Mouse (Mus musculus) spleen, adult 2 months (tissue): Measurements from ENCODE around the gene Iqcb1. TPM values are rescaled to one million over a fixed set of nuclear protein-coding genes. Genes with fewer than 3 reads are reported as not detected.

Experiments used
- DNase-seq, 2 experiments: peaks; one replicate each; pipeline versions ENCODE4 v3.0.0 to v3.0.0-alpha.2; 2012 to 2021; ENCODE audit warnings: low spot score in 2 of 2, low read depth in 1 of 2
- H3K27ac ChIP-seq: fragments of 200-500 bp; 2 replicates; pipeline ENCODE4 v1.5.1; 2012; ENCODE audit warnings: low read length, inconsistent platforms; ENCODE audit not compliant: insufficient read depth
- H3K27me3 ChIP-seq: fragments of 200-500 bp; 2 replicates; pipeline ENCODE4 v1.6.1; 2012; ENCODE audit warnings: mild to moderate bottlenecking, moderate library complexity, low read length, inconsistent platforms; ENCODE audit not compliant: control insufficient read depth, insufficient read depth
- H3K36me3 ChIP-seq: fragments of 200-500 bp; 2 replicates; pipeline ENCODE4 v1.6.1; 2012; ENCODE audit warnings: mild to moderate bottlenecking, low read length, inconsistent platforms; ENCODE audit not compliant: control insufficient read depth, insufficient read depth
- H3K4me1 ChIP-seq: fragments of 200-500 bp; 2 replicates; pipeline ENCODE4 v1.6.1; 2011; ENCODE audit warnings: inconsistent platforms; ENCODE audit not compliant: control insufficient read depth, insufficient read depth, insufficient read length
- H3K4me3 ChIP-seq: fragments of 200-500 bp; 2 replicates; pipeline ENCODE4 v1.5.1; 2011; ENCODE audit warnings: mild to moderate bottlenecking, inconsistent platforms; ENCODE audit not compliant: insufficient read depth, insufficient read length; ENCODE audit errors: extremely low read depth
- CTCF ChIP-seq: fragments of 200-500 bp; IDR thresholded peaks from 2 replicates; pipeline ENCODE4 v1.5.1; 2011; ENCODE audit warnings: mild to moderate bottlenecking, inconsistent platforms; ENCODE audit not compliant: insufficient read depth, insufficient read length, insufficient replicate concordance; ENCODE audit errors: extremely low read depth
- POLR2A ChIP-seq: fragments of 200-500 bp; IDR thresholded peaks from 2 replicates; pipeline ENCODE4 v1.6.1; 2011; ENCODE audit warnings: low read depth, low read length, inconsistent platforms
- WGBS: fragments of 180-500 bp; shearing (Covaris S2); methylation state at CpG from one replicate; pipeline ENCODE4 v1.1.7; 2018; 5-methylcytosine and 5-hydroxymethylcytosine counted together
- polyA plus RNA-seq: library from polyadenylated mRNA; depleted of rRNA; stranded (reverse); fragments of >200 nt; gene quantifications from 2 replicates; pipeline ENCODE4 v1.2.3, GENCODE M21; 2012; rRNA removed

Iqcb1 gene
- polyA plus RNA-seq, 1 experiment, result 1.1 TPM

DNA sequence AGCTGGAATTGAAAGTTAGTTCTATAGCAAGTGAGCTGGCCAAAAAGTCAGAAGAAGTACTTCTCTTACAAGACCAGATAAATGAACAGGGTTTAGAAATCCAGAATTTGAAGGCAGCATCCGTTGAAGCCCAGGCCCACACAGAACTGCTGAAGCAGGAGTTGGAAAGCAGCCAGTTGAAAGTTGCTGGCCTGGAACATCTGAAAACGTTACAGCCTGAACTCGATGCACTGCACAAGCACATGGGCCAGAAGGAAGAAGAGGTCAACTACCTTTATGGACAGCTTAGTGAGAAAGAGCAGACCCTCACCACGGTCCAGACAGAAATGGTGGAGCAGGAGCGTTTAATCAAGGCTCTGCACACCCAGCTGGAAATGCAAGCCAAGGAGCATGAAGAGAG lies 86.0 kb downstream of the Iqcb1 start:
- Histone ChIP-seq H3K4me1 (no peaks in the 10 kb centered on the region; the same call in 1 of the 2 replicates), H3K4me3 (no peak overlapping the region), H3K36me3 (peaks cover 21% of the 10 kb centered on the region), H3K27ac (no peak overlapping the region), H3K27me3 (no peaks in the 10 kb centered on the region)
- 59% methylated on average over 5 of the region's 5 CpGs for WGBS
- DNase-seq, result no peak
- TF ChIP-seq CTCF, result no peak
- TF ChIP-seq POLR2A, result no peak

DNA sequence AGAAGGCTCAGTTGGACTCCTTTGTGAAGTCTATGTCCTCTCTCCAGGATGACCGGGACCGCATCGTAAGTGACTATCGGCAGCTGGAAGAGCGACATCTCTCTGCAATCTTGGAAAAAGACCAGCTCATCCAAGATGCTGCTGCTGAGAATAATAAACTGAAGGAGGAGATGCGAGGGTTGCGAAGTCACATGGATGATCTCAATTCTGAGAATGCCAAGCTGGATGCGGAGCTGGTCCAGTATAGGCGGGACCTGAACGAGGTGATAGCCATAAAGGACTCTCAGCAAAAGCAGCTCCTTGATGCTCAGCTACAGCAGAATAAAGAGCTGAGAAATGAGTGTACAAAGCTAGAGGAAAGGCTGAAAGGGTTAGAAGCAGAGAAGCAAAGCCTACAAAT lies 90.3 kb downstream of the Iqcb1 start:
- H3K36me3 ChIP-seq, result peaks cover 20% of the 10 kb centered on the region
- TF ChIP-seq POLR2A (no peak), CTCF (no peak)
- whole genome bisulfite sequencing, result 96% methylated on average over 10 of the region's 10 CpGs
- no peak overlapping the region for H3K27ac ChIP-seq
- H3K4me3 ChIP-seq, result no peak overlapping the region
- no peaks in the 10 kb centered on the region; the same call in 1 of the 2 replicates for H3K4me1 ChIP-seq
- DNase-seq, result no peak
- no peaks in the 10 kb centered on the region for H3K27me3 ChIP-seq

DNA sequence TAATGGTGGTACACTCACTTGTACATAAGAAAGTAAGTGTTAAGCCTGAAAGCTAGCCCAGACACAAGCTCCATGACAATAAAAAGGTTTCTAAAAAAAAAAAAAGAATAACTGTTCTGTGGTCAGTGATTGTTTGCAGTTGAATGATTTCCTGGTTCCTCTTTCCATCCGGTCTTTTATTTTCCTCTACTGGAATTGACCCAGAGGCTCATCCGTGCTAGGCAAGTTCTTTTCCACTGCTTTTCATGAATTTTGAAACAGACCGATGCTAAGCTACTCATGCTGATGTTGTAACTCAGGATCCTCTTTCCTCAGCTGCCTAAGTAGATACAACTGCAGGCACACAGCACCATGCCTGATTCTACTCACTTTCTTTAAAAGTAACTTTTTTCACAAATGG lies 92.2 kb downstream of the Iqcb1 start:
- DNase-seq, result no peak
- H3K27me3 ChIP-seq, result no peaks in the 10 kb centered on the region
- H3K4me3 ChIP-seq, result no peak overlapping the region
- 28% methylated on average over 3 of the region's 3 CpGs for WGBS
- H3K27ac ChIP-seq, result no peak overlapping the region
- TF ChIP-seq CTCF (no peak), POLR2A (no peak)
- no peaks in the 10 kb centered on the region; the same call in 1 of the 2 replicates for H3K4me1 ChIP-seq
- peaks cover 21% of the 10 kb centered on the region for H3K36me3 ChIP-seq

DNA sequence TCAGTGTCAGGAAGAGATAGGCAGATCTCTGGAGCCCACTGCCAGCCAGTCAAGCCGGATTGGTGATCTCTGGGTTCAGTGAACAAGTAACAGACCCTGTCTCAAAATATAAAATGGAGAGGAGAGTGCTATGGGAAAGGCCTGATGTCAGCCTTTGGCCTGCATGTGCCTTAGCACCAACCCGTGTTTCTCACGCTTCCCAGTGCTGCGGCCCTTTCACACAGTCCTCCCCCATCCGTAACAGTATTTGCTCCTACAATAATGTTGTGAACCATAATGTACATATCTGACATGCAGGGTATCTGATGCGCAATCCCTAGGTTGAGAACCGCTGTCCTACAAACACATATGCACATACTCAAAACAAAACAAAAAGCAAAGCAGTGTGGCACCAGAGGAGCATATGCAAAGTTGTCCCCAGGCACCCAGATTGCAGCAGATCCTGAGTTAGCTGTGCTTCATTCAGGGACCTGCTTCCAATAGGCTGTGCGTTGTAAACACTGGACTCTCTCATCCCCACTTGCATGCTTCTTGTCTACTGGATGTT lies 93.0 kb downstream of the Iqcb1 start:
- no peak for DNase-seq
- Histone ChIP-seq H3K27me3 (no peaks in the 10 kb centered on the region), H3K36me3 (peaks cover 22% of the 10 kb centered on the region), H3K27ac (no peak overlapping the region), H3K4me3 (no peak overlapping the region), H3K4me1 (no peaks in the 10 kb centered on the region; the same call in 1 of the 2 replicates)
- WGBS, result 90% methylated on average over 8 of the region's 8 CpGs
- TF ChIP-seq POLR2A, result no peak
- TF ChIP-seq CTCF, result no peak

DNA sequence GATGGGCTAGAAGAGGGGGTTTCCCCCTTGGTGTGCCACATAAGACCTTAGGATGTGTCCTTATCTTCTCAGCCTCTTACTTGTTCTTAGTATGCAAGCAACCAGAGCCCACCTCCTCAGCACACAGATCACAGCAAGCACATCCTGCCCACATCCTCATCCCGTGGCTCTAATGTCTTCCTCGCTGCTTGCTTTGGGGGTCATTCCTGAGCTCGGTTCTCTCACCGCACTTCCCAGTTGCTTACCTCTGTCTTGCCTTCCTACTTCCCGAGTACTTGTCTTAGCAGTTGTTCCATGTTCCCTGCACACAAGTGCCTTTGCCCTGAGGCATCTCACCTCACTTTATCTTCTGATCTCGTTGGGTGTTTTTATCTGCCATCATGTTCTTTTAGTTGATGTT lies 93.8 kb downstream of the Iqcb1 start:
- Histone ChIP-seq H3K27me3 (no peaks in the 10 kb centered on the region), H3K4me3 (no peak overlapping the region), H3K4me1 (no peaks in the 10 kb centered on the region; the same call in 1 of the 2 replicates), H3K36me3 (peaks cover 21% of the 10 kb centered on the region), H3K27ac (no peak overlapping the region)
- DNase-seq, result no peak
- TF ChIP-seq POLR2A (no peak), CTCF (no peak)
- 76% methylated on average over 6 of the region's 6 CpGs for WGBS

Other genes with a start within 250 kb of the Iqcb1 start
- 10.9 and 15.3 TPM in 2 replicates for gene Cd86, start 162.3 kb upstream of the Iqcb1 start, polyA plus RNA-seq
- gene Ildr1, start 134.4 kb upstream of the Iqcb1 start, polyA plus RNA-seq, result 2.0 and 2.3 TPM in 2 replicates
- gene Slc15a2, start 43.4 kb upstream of the Iqcb1 start, polyA plus RNA-seq, result 1.2 and 2.1 TPM in 2 replicates
- gene Eaf2, start 46.6 kb downstream of the Iqcb1 start, polyA plus RNA-seq, result 1.9 and 2.1 TPM in 2 replicates
- 21.8 and 31.8 TPM in 2 replicates for gene Golgb1, start 46.8 kb downstream of the Iqcb1 start, polyA plus RNA-seq
- gene Hcls1, start 106.6 kb downstream of the Iqcb1 start, polyA plus RNA-seq, result 114 and 126 TPM in 2 replicates
- 0.01 and 0.07 TPM in 2 replicates for gene Fbxo40, start 162.1 kb downstream of the Iqcb1 start, polyA plus RNA-seq
- 0.53 and 0.55 TPM in 2 replicates for gene Polq, start 183.4 kb downstream of the Iqcb1 start, polyA plus RNA-seq